In the genomic region with DNA sequence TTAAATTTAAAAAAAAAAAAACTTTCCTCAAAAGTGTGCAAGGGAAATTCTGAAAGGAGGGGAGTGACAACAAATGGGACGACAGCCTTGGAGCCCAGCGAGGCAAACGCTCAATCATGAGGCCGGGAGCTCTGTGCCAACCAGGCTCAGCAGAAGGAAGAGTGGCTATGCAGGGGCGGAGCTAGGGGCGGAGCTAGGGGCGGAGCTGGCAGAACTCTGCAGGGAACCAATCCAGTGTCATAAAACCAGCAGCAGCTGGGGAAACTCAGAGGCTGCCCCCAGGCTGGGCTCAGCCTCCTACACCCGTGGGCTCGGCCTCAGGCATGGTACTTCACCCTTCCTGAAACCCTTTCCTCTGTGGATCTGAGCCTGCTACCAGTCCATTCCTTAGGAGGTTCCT, we compare ENCODE assay signal across 19 mouse cellular contexts. TPM values are rescaled to one million over a fixed set of nuclear protein-coding genes. Genes with fewer than 3 reads are reported as not detected.
A peak's percentile ranks its signal among the peaks of the same experiment; 100 is the strongest.
DNase-seq lines count a peak whose midpoint lies in the region; ATAC-seq and TF ChIP-seq lines count a peak whose summit lies in the region.
"Had no signal": no experiment of that assay in that cellular context is flagged by ENCODE, and none has a peak within 500 bp of the region (broad histone marks: within the 10 kb centered on the region; RNA-seq: fewer than 3 reads in every experiment).

No protein-coding gene starts in this region.

- 57% methylated on average over 9 of the region's 9 CpGs for WGBS in liver, postnatal 0 days (ENCODE audit: insufficient replicate concordance)
- WGBS in liver, embryonic 12.5 days (ENCODE audit: insufficient replicate concordance), result 41% methylated on average over 9 of the region's 9 CpGs

- no peak overlapping the region for H3K27ac ChIP-seq in liver, postnatal 0 days (ENCODE audit: low read depth)
- H3K27ac ChIP-seq in liver, embryonic 12.5 days, result no peak overlapping the region
- H3K27ac ChIP-seq: forebrain, embryonic 15.5 days; heart, embryonic 10.5 days; hindbrain, embryonic 15.5 days; limb, embryonic 12.5 days; neural tube, embryonic 13.5 days had no signal

- TF ChIP-seq EP300 in liver, postnatal 0 days (IDR thresholded peaks at IDR 0.05; ENCODE audit: low read depth), result no peak

- no peak for TF ChIP-seq CTCF in liver, postnatal 0 days (IDR thresholded peaks at IDR 0.05; ENCODE audit: low read depth)

- DNase-seq in adrenal gland, postnatal 14 days, result peak; percentile 33
- DNase-seq in adrenal gland, postnatal 10 days, result no peak
- peak; percentile 20 for DNase-seq in liver, postnatal 0 days
- DNase-seq in 416B (ENCODE audit: low read depth) (peak; percentile 44), ZHBTc4 (ENCODE audit: low read depth, low spot score) (peak; percentile 88)
- DNase-seq in ovary, postnatal 10 days (ENCODE audit: low spot score), result no peak
- DNase-seq: cerebellum, adult 2 months; gastrocnemius, postnatal 25 days; heart, postnatal 14 days; kidney, adult 9 months; lung, adult 18-20 months had no signal

- no peak for ATAC-seq in liver, postnatal 0 days
- no peak for ATAC-seq in liver, embryonic 12.5 days
- no peak for ATAC-seq in frontal cortex, adult (ENCODE audit: low TSS enrichment)
- ATAC-seq: forebrain, embryonic 15.5 days had no signal

- H3K27me3 ChIP-seq in liver, postnatal 0 days (ENCODE audit: insufficient read depth, low read length), result no peaks in the 10 kb centered on the region
- H3K27me3 ChIP-seq in liver, embryonic 12.5 days (replicated peaks), result no peaks in the 10 kb centered on the region
- H3K27me3 ChIP-seq: forebrain, embryonic 15.5 days; hindbrain, embryonic 15.5 days; limb, embryonic 12.5 days; neural tube, embryonic 13.5 days had no signal

- H3K4me2 ChIP-seq in liver, postnatal 0 days (ENCODE audit: low read depth, low read length), result no peak overlapping the region
- H3K4me2 ChIP-seq in liver, embryonic 12.5 days, result no peak overlapping the region
- H3K4me2 ChIP-seq: forebrain, embryonic 15.5 days; hindbrain, embryonic 15.5 days; limb, embryonic 12.5 days; neural tube, embryonic 13.5 days had no signal

- H3K4me1 ChIP-seq in liver, postnatal 0 days (ENCODE audit: insufficient read depth), result no peaks in the 10 kb centered on the region
- H3K4me1 ChIP-seq in liver, embryonic 12.5 days, result no peaks in the 10 kb centered on the region
- H3K4me1 ChIP-seq: heart, embryonic 10.5 days; limb, embryonic 12.5 days had no signal

- no peak overlapping the region for H3K9ac ChIP-seq in liver, postnatal 0 days (replicated peaks)
- no peak overlapping the region for H3K9ac ChIP-seq in liver, embryonic 12.5 days
- H3K9ac ChIP-seq: forebrain, embryonic 15.5 days; hindbrain, embryonic 15.5 days; limb, embryonic 12.5 days; neural tube, embryonic 13.5 days had no signal

- H3K9me3 ChIP-seq in liver, postnatal 0 days (ENCODE audit: low read length), result no peaks in the 10 kb centered on the region
- no peaks in the 10 kb centered on the region for H3K9me3 ChIP-seq in liver, embryonic 12.5 days (replicated peaks)
- H3K9me3 ChIP-seq: forebrain, embryonic 15.5 days; heart, embryonic 10.5 days; hindbrain, embryonic 15.5 days; neural tube, embryonic 13.5 days had no signal

- no peaks in the 10 kb centered on the region for H3K36me3 ChIP-seq in liver, postnatal 0 days (replicated peaks; ENCODE audit: insufficient read depth, low read length)
- H3K36me3 ChIP-seq in liver, embryonic 12.5 days, result no peaks in the 10 kb centered on the region
- H3K36me3 ChIP-seq: forebrain, embryonic 15.5 days; heart, embryonic 10.5 days; hindbrain, embryonic 15.5 days; limb, embryonic 12.5 days; neural tube, embryonic 13.5 days had no signal

- H3K4me3 ChIP-seq in liver, postnatal 0 days (ENCODE audit: low read depth, low read length), result no peak overlapping the region
- no peak overlapping the region for H3K4me3 ChIP-seq in liver, embryonic 12.5 days
- H3K4me3 ChIP-seq: forebrain, embryonic 15.5 days; heart, embryonic 10.5 days; hindbrain, embryonic 15.5 days; limb, embryonic 12.5 days; neural tube, embryonic 13.5 days had no signal

RNA-seq across cellular contexts. Expression of gene Csf3r, which starts 46.6 kb away (rescaled TPM):
- total RNA-seq in adrenal gland, postnatal 14 days (2021), result 1.3 and 2.1 TPM in 2 replicates
- 1 to 10 TPM; 1.4 to 1.9 TPM for total RNA-seq in adrenal gland, postnatal 10 days (2021)
- polyA plus RNA-seq in liver, postnatal 0 days (2015; fragmentation: Nextera tagmentation; extraction: Ambion mirVana), result 2.3 and 2.8 TPM in 2 replicates
- polyA plus RNA-seq in liver, embryonic 12.5 days (2016; fragmentation: Nextera tagmentation; extraction: Ambion mirVana), result 2.8 TPM in 2 replicates
- total RNA-seq: MEL had no signal

Comparison
In these comparisons a context has a peak if more than half of its experiments do, and no peak if none do; other contexts are left out.
1. DNase-seq: peak in adrenal gland, postnatal 14 days (single experiment), liver, postnatal 0 days (single experiment), 416B (single experiment) and ZHBTc4 (single experiment); none in adrenal gland, postnatal 10 days (single experiment) and ovary, postnatal 10 days (single experiment).